Comparison of ENCODE assay signal across 28 mouse cellular contexts in genomic region chr1:62412988-62413387, GRCm38 (mm10).
A peak's percentile ranks its signal among the peaks of the same experiment; 100 is the strongest.
DNase-seq lines count a peak whose midpoint lies in the region; ATAC-seq and TF ChIP-seq lines count a peak whose summit lies in the region.
"Had no signal": no experiment of that assay in that cellular context is flagged by ENCODE, and none has a peak within 500 bp of the region (broad histone marks: within the 10 kb centered on the region; RNA-seq: fewer than 3 reads in every experiment).

No protein-coding gene starts in this region.

- no peak for DNase-seq in liver, postnatal 0 days
- no peak for DNase-seq in lung, adult 18-20 months
- no peak for DNase-seq in midbrain, embryonic 10.5 days (ENCODE audit: low spot score)
- DNase-seq: adrenal gland, adult 2 months; adrenal gland, postnatal 14 days; cerebellum, adult 11-12 months; cerebellum, adult 8-10 months; cerebellum, postnatal 10 days; cerebellum, postnatal 36 days; embryo, embryonic 11 days; gastrocnemius, postnatal 25 days; heart, postnatal 10 days; heart, postnatal 36 days had no signal

- ATAC-seq in liver, postnatal 0 days: peak; percentile 43; the same call in 1 of the 2 replicates
- no peak for ATAC-seq in liver, embryonic 12.5 days
- ATAC-seq in lung, embryonic 16.5 days (ENCODE audit: low read depth): peak; percentile 81
- ATAC-seq in granulocyte monocyte progenitor cell, adult 5-6 weeks (replicated peaks; ENCODE audit: poor library complexity, severe bottlenecking): peak; percentile 44; the same call in 1 of the 2 replicates
- ATAC-seq: CD4-positive, CD25-positive, alpha-beta regulatory T cell, adult 4 months; forebrain, embryonic 15.5 days; hindbrain, embryonic 16.5 days had no signal

- no peak overlapping the region for H3K4me2 ChIP-seq in liver, postnatal 0 days (ENCODE audit: low read depth, low read length)
- H3K4me2 ChIP-seq in liver, embryonic 12.5 days: no peak overlapping the region
- H3K4me2 ChIP-seq in lung, embryonic 16.5 days (ENCODE audit: low read depth, low read length): no peak overlapping the region
- H3K4me2 ChIP-seq: embryonic facial prominence, embryonic 13.5 days; forebrain, embryonic 12.5 days; forebrain, embryonic 15.5 days; heart, embryonic 11.5 days; heart, embryonic 15.5 days; hindbrain, embryonic 13.5 days had no signal

- H3K36me3 ChIP-seq in liver, postnatal 0 days (replicated peaks; ENCODE audit: insufficient read depth, low read length): no peaks in the 10 kb centered on the region
- no peaks in the 10 kb centered on the region for H3K36me3 ChIP-seq in liver, embryonic 12.5 days
- H3K36me3 ChIP-seq in lung, embryonic 16.5 days (ENCODE audit: control insufficient read depth, insufficient read depth, low read length): no peaks in the 10 kb centered on the region
- no peaks in the 10 kb centered on the region for H3K36me3 ChIP-seq in midbrain, embryonic 10.5 days
- H3K36me3 ChIP-seq: embryonic facial prominence, embryonic 10.5 days; embryonic facial prominence, embryonic 13.5 days; forebrain, embryonic 12.5 days; forebrain, embryonic 15.5 days; heart, embryonic 15.5 days; hindbrain, embryonic 10.5 days; hindbrain, embryonic 13.5 days had no signal

- H3K9ac ChIP-seq in liver, postnatal 0 days (replicated peaks): no peak overlapping the region
- no peak overlapping the region for H3K9ac ChIP-seq in liver, embryonic 12.5 days
- no peak overlapping the region for H3K9ac ChIP-seq in lung, embryonic 16.5 days (ENCODE audit: low read length)
- H3K9ac ChIP-seq: embryonic facial prominence, embryonic 13.5 days; forebrain, embryonic 12.5 days; forebrain, embryonic 15.5 days; heart, embryonic 15.5 days; hindbrain, embryonic 13.5 days had no signal

- 60% methylated on average over 3 of the region's 3 CpGs for WGBS in liver, postnatal 0 days (ENCODE audit: insufficient replicate concordance)
- 51% methylated on average over 3 of the region's 3 CpGs for WGBS in liver, embryonic 12.5 days (ENCODE audit: insufficient replicate concordance)
- WGBS in lung, embryonic 16.5 days: 37% methylated on average over 3 of the region's 3 CpGs
- 86% methylated on average over 3 of the region's 3 CpGs for WGBS in midbrain, embryonic 10.5 days

- H3K4me3 ChIP-seq in liver, postnatal 0 days (ENCODE audit: low read depth, low read length): no peak overlapping the region
- H3K4me3 ChIP-seq in liver, embryonic 12.5 days: no peak overlapping the region
- no peak overlapping the region for H3K4me3 ChIP-seq in lung, embryonic 16.5 days (ENCODE audit: low read length)
- no peak overlapping the region for H3K4me3 ChIP-seq in brown adipose tissue, adult 24 weeks (ENCODE audit: insufficient read depth, low read depth, low read length)
- no peak overlapping the region for H3K4me3 ChIP-seq in midbrain, embryonic 10.5 days
- H3K4me3 ChIP-seq: embryonic facial prominence, embryonic 10.5 days; embryonic facial prominence, embryonic 13.5 days; erythroblast, embryonic 14.5 days; forebrain, embryonic 12.5 days; forebrain, embryonic 15.5 days; heart, embryonic 15.5 days; hindbrain, embryonic 10.5 days; hindbrain, embryonic 13.5 days had no signal

- no peak overlapping the region for H3K27ac ChIP-seq in liver, postnatal 0 days (ENCODE audit: low read depth)
- no peak overlapping the region for H3K27ac ChIP-seq in liver, embryonic 12.5 days
- no peak overlapping the region for H3K27ac ChIP-seq in lung, embryonic 16.5 days (ENCODE audit: low read length)
- H3K27ac ChIP-seq in brown adipose tissue, adult 24 weeks (replicated peaks; ENCODE audit: low read depth, low read length): peak overlapping the region; percentile 50; the same call in 1 of the 2 replicates
- no peak overlapping the region for H3K27ac ChIP-seq in midbrain, embryonic 10.5 days (replicated peaks)
- H3K27ac ChIP-seq: embryonic facial prominence, embryonic 10.5 days; embryonic facial prominence, embryonic 13.5 days; forebrain, embryonic 12.5 days; forebrain, embryonic 15.5 days; heart, embryonic 15.5 days; hindbrain, embryonic 10.5 days; hindbrain, embryonic 13.5 days had no signal

- H3K9me3 ChIP-seq in liver, postnatal 0 days (ENCODE audit: low read length): no peaks in the 10 kb centered on the region
- H3K9me3 ChIP-seq in liver, embryonic 12.5 days (replicated peaks): no peaks in the 10 kb centered on the region
- no peaks in the 10 kb centered on the region for H3K9me3 ChIP-seq in lung, embryonic 16.5 days (ENCODE audit: control insufficient read depth, low read length)
- H3K9me3 ChIP-seq in midbrain, embryonic 10.5 days (replicated peaks): no peaks in the 10 kb centered on the region
- H3K9me3 ChIP-seq: embryonic facial prominence, embryonic 10.5 days; embryonic facial prominence, embryonic 13.5 days; forebrain, embryonic 12.5 days; forebrain, embryonic 15.5 days; heart, embryonic 15.5 days; hindbrain, embryonic 10.5 days; hindbrain, embryonic 13.5 days had no signal

- no peak for TF ChIP-seq CTCF in liver, postnatal 0 days (IDR thresholded peaks at IDR 0.05; ENCODE audit: low read depth)

- H3K4me1 ChIP-seq in liver, postnatal 0 days (ENCODE audit: insufficient read depth): peaks cover 11% of the 10 kb centered on the region; the same call in 1 of the 2 replicates
- H3K4me1 ChIP-seq in liver, embryonic 12.5 days: peaks cover 15% of the 10 kb centered on the region; the same call in 1 of the 2 replicates
- peaks cover 13% of the 10 kb centered on the region for H3K4me1 ChIP-seq in lung, embryonic 16.5 days (replicated peaks; ENCODE audit: control insufficient read depth, insufficient read depth, low read length)
- peaks cover 15% of the 10 kb centered on the region for H3K4me1 ChIP-seq in brown adipose tissue, adult 24 weeks (ENCODE audit: control insufficient read depth, insufficient read depth, insufficient read length, low read length)
- no peaks in the 10 kb centered on the region for H3K4me1 ChIP-seq in midbrain, embryonic 10.5 days
- H3K4me1 ChIP-seq: forebrain, embryonic 12.5 days; hindbrain, embryonic 10.5 days had no signal

- no peak for TF ChIP-seq EP300 in liver, postnatal 0 days (IDR thresholded peaks at IDR 0.05; ENCODE audit: low read depth)

- no peaks in the 10 kb centered on the region for H3K27me3 ChIP-seq in liver, postnatal 0 days (ENCODE audit: insufficient read depth, low read length)
- no peaks in the 10 kb centered on the region for H3K27me3 ChIP-seq in liver, embryonic 12.5 days (replicated peaks)
- H3K27me3 ChIP-seq in lung, embryonic 16.5 days (ENCODE audit: control insufficient read depth, insufficient read depth, low read depth, low read length): no peaks in the 10 kb centered on the region
- H3K27me3 ChIP-seq in midbrain, embryonic 10.5 days (ENCODE audit: low read depth, poor library complexity, severe bottlenecking): no peaks in the 10 kb centered on the region; the same call in 1 of the 2 replicates
- H3K27me3 ChIP-seq: embryonic facial prominence, embryonic 13.5 days; heart, embryonic 15.5 days; hindbrain, embryonic 13.5 days had no signal
